Mouse (Mus musculus) cerebellum, postnatal 36 days (tissue): ENCODE data around the gene Pigt.

Source experiments
- DNase-seq, 2 experiments: peaks; one replicate each; pipeline ENCODE4 v3.0.0; 2021 to 2022; ENCODE audit warnings: mixed read lengths in 2 of 2

Gene Pigt

GRCm38 (mm10) chr2:164496847-164497690 is at the start of gene Pigt:
Gene Pigt (plus strand): TSS chr2:164497520.
- peak; percentile 88 to 90 for DNase-seq

GRCm38 (mm10) chr2:164448140-164448539 is 49.2 kb upstream of the Pigt start:
- no peak for DNase-seq

- DNase-seq, result no peak
Measured at GRCm38 (mm10) chr2:164448921-164449320, 48.4 kb upstream of the Pigt start.

- no peak for DNase-seq
Measured at GRCm38 (mm10) chr2:164449341-164450042, 47.8 kb upstream of the Pigt start.

- DNase-seq, result no peak
Measured at GRCm38 (mm10) chr2:164452000-164452676, 45.2 kb upstream of the Pigt start.

- no peak for DNase-seq
Measured at GRCm38 (mm10) chr2:164453047-164453757, 44.1 kb upstream of the Pigt start.

- no peak for DNase-seq
Measured at GRCm38 (mm10) chr2:164453887-164454500, 43.3 kb upstream of the Pigt start.

- no peak for DNase-seq
Measured at GRCm38 (mm10) chr2:164454846-164455245, 42.5 kb upstream of the Pigt start.

- DNase-seq, result no peak
Measured at GRCm38 (mm10) chr2:164455421-164456190, 41.7 kb upstream of the Pigt start.

GRCm38 (mm10) chr2:164456413-164456812 is 40.9 kb upstream of the Pigt start:
- DNase-seq, result no peak

GRCm38 (mm10) chr2:164456864-164457300 is 40.4 kb upstream of the Pigt start, which contains the start of gene Sys1:
Gene Sys1 (plus strand): TSS chr2:164456964.
- no peak for DNase-seq

GRCm38 (mm10) chr2:164457942-164458341 is 39.4 kb upstream of the Pigt start:
- no peak for DNase-seq

GRCm38 (mm10) chr2:164458535-164458934 is 38.8 kb upstream of the Pigt start:
- no peak for DNase-seq

- DNase-seq, result peak; percentile 96
Measured at GRCm38 (mm10) chr2:164460745-164461551, 36.4 kb upstream of the Pigt start, which contains the start of gene Gm20458. Gene Gm20458 (plus strand): TSS chr2:164460967.

- DNase-seq, result no peak
Measured at GRCm38 (mm10) chr2:164465161-164465560, 32.2 kb upstream of the Pigt start.

GRCm38 (mm10) chr2:164466787-164467186 is 30.5 kb upstream of the Pigt start:
- no peak for DNase-seq

- peak; percentile 38 to 59 for DNase-seq
Measured at GRCm38 (mm10) chr2:164470254-164470653, 27.1 kb upstream of the Pigt start.

GRCm38 (mm10) chr2:164473624-164474023 is 23.7 kb upstream of the Pigt start, which contains the start of gene Trp53tg5:
Gene Trp53tg5 (minus strand): TSS chr2:164473724.
- no peak for DNase-seq

- DNase-seq, result no peak
Measured at GRCm38 (mm10) chr2:164485681-164486257, 11.6 kb upstream of the Pigt start, which contains the start of gene Dbndd2. Gene Dbndd2 (plus strand): TSS chr2:164486106.
